Mouse (Mus musculus) thymus, adult 2 months (tissue): ENCODE measurements around the gene Psmg1. TPM values are rescaled to one million over a fixed set of nuclear protein-coding genes. Genes with fewer than 3 reads are reported as not detected.

Source experiments
- DNase-seq: peaks from one replicate; pipeline ENCODE4 v3.0.0; 2021
- H3K27ac ChIP-seq: fragments of 200-500 bp; 2 replicates; pipeline ENCODE4 v1.5.1; 2012; ENCODE audit warnings: low read length, control low read depth; ENCODE audit not compliant: control insufficient read depth, insufficient read depth
- H3K27me3 ChIP-seq: fragments of 200-500 bp; 2 replicates; pipeline ENCODE4 v1.6.1; 2012; ENCODE audit warnings: mild to moderate bottlenecking, low read length, moderate library complexity, mixed read lengths; ENCODE audit not compliant: control insufficient read depth, insufficient read depth
- H3K36me3 ChIP-seq: fragments of 200-500 bp; 2 replicates; pipeline ENCODE4 v1.6.1; 2012; ENCODE audit warnings: mild to moderate bottlenecking, low read length, moderate library complexity; ENCODE audit not compliant: control insufficient read depth, insufficient read depth
- H3K4me1 ChIP-seq: fragments of 200-500 bp; replicated peaks from 2 replicates; pipeline ENCODE4 v1.6.1; 2012; ENCODE audit warnings: low read length; ENCODE audit not compliant: control insufficient read depth, insufficient read depth
- H3K4me3 ChIP-seq: fragments of 200-500 bp; 2 replicates; pipeline ENCODE4 v1.5.1; 2012; ENCODE audit warnings: mild to moderate bottlenecking, low read length, control low read depth, moderate library complexity; ENCODE audit not compliant: control insufficient read depth, insufficient read depth
- CTCF ChIP-seq: fragments of 200-500 bp; IDR thresholded peaks from 2 replicates; pipeline ENCODE4 v1.5.1; 2012; ENCODE audit warnings: mild to moderate bottlenecking, control low read depth, low read length, moderate library complexity, borderline replicate concordance; ENCODE audit not compliant: control insufficient read depth, poor library complexity, insufficient read depth; ENCODE audit errors: extremely low read depth
- POLR2A ChIP-seq: fragments of 200-500 bp; IDR thresholded peaks from 2 replicates; pipeline ENCODE4 v1.6.1; 2012; ENCODE audit warnings: mild to moderate bottlenecking, low read length, control low read depth, moderate library complexity; ENCODE audit not compliant: control insufficient read depth, poor library complexity, insufficient read depth; ENCODE audit errors: extremely low read depth
- WGBS: fragments of 180-500 bp; shearing (Covaris S2); methylation state at CpG from one replicate; pipeline ENCODE4 v1.1.7; 2018; 5-methylcytosine and 5-hydroxymethylcytosine counted together
- polyA plus RNA-seq: library from polyadenylated mRNA; depleted of rRNA; stranded (reverse); fragments of >200 nt; gene quantifications from 2 replicates; pipeline ENCODE4 v1.2.3, GENCODE M21; 2012

Psmg1 gene
- polyA plus RNA-seq, 1 experiment: 35.9 TPM

DNA sequence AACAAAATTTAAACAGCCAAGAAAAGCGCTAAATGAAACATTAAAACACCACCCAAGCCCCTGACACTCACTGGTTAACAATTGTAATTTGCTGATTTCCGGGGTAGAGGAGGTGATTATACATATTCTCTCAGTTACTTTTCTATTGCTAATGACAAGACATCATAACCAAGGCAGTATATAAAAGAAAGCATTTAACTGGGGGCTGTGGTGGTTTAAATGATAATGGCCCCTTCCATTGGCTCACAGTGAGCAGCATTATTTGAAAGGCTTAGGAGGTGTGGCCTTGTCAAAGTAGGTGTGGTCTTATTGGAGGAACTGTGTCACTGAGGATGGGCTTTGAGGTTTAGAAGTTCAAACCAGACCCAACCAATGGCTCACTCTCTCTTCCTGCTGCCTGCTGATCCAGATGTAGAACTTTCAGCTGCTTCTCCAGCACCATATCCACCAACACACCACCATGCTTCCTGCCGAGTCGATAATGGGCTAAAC lies 37.6 kb downstream of the Psmg1 start:
- 95% methylated on average over 4 of the region's 4 CpGs for WGBS
- Histone ChIP-seq H3K4me3 (no peak overlapping the region), H3K36me3 (no peaks in the 10 kb centered on the region), H3K4me1 (peaks cover 5% of the 10 kb centered on the region; the same call in 1 of the 2 replicates), H3K27ac (no peak overlapping the region), H3K27me3 (no peaks in the 10 kb centered on the region)
- TF ChIP-seq CTCF: no peak
- no peak for DNase-seq

DNA sequence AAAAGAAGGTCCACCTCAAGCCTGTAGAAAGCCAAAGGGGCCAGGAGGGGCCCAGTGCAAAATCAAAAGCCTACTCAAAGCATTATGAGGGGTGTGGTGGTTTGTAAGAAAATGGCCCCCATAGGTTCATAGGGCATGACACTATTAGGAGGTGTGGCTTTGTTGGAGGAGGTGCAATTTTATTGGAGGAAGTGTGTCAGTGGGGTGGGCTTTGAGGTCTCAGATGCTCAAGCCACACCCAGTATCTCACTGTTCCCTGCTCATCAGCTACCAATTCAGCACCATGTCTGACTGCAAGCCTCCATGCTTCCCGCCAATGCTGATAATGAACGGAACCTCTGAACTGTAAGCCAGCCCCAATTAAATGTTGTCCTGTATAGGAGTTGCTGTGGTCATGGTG lies 39.3 kb downstream of the Psmg1 start:
- WGBS: 100% methylated on average over 2 of the region's 2 CpGs
- no peak for DNase-seq
- no peaks in the 10 kb centered on the region for H3K36me3 ChIP-seq
- TF ChIP-seq CTCF (no peak), POLR2A (no peak)
- no peak overlapping the region for H3K27ac ChIP-seq
- no peaks in the 10 kb centered on the region for H3K27me3 ChIP-seq
- no peak overlapping the region for H3K4me3 ChIP-seq
- peaks cover 5% of the 10 kb centered on the region; the same call in 1 of the 2 replicates for H3K4me1 ChIP-seq

DNA sequence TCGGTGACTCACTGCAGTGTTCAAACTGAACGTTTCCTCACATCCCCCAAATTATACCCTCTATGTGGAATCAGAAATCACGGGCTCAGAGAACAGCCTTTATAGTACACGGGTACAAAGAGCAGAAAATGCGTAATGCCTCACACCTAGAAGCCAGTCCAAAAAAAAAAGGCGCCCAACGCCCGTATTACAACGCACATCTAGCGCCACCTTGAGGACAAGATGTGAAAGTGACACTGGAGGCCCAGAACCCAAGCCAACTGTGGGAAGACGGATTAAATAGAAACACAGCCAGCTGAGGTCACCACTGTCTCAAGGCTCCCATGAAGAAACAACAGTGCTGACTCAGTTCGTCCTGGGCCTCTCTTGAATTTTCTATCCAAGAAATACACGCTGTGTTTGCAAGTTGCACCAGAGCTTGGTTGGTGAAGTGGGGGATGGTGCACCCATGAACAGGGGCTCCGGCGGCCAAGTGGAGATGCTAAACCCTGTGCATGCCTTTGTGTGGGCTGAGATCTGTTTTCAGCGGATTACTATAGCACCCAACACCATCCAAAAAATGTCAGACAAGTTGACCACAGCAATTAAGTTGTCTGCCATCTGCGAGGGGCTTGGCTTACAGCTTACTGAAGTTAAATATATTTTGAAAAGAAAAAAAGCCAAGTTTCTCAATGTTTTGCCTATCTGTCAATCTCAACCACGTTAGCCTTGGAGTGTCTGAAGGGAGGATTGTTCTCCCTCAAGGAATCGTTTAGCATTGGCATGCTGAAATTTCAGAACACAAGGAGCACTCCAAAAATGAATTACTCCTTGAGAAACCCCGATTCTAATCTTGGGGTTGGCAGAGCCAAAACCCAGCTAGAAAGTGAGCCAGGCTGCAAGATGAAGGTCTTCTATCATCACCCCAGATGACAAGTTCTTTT lies 45.1 kb downstream of the Psmg1 start:
- Histone ChIP-seq H3K27me3 (no peaks in the 10 kb centered on the region), H3K27ac (peak overlapping the region; percentile 33; the same call in 1 of the 2 replicates), H3K36me3 (no peaks in the 10 kb centered on the region), H3K4me3 (no peak overlapping the region), H3K4me1 (peaks cover 24% of the 10 kb centered on the region)
- WGBS: 30% methylated on average over 20 of the region's 20 CpGs
- TF ChIP-seq CTCF (peak; percentile 67; the same call in 1 of the 2 replicates), POLR2A (no peak)
- peak; percentile 72 for DNase-seq

DNA sequence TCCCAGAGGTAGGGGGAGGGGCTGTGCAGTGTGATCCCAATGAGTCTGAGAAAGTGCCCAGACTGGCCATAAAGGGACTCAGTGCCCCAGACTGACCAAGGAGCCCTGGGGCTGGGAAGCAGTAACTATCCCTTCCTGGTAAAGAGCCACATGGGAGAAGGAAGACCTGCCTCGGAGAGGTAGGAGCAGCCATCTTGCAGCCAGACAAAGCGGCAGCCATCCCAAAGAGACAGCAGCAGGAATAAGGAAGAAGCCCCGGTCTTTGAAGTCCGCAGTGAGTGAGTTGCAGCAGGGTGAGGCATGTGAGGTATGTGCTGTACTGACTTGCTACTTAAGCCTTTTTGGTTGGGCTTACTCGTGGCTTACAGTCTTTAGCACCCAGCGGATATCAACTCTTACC lies 47.6 kb downstream of the Psmg1 start:
- TF ChIP-seq POLR2A: no peak
- TF ChIP-seq CTCF: no peak
- no peak overlapping the region for H3K4me3 ChIP-seq
- DNase-seq: no peak
- H3K36me3 ChIP-seq: no peaks in the 10 kb centered on the region
- no peak overlapping the region for H3K27ac ChIP-seq
- no peaks in the 10 kb centered on the region for H3K27me3 ChIP-seq
- H3K4me1 ChIP-seq: peaks cover 35% of the 10 kb centered on the region
- 96% methylated on average over 6 of the region's 6 CpGs for WGBS

DNA sequence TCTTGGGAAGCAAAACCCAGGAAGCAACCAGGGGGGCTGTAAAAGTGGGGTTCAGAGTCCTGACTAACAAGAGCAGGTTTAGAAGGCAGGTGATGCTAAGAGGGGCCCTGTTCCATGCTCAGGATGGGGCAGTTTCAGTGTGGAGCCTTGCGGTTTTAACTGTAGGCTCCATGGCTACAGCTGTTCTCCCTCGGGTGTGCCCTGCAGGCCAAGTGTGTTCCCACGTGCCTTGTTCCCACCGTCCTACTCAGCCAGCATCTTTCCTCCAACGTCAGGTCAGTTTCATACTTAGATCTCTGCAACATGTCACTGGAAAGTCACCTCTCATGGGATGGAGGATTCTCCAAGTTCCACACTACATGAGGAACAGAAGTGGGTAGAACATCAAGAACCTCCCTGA lies 49.2 kb downstream of the Psmg1 start:
- Histone ChIP-seq H3K27ac (no peak overlapping the region), H3K27me3 (no peaks in the 10 kb centered on the region), H3K4me1 (peaks cover 35% of the 10 kb centered on the region), H3K4me3 (no peak overlapping the region), H3K36me3 (no peaks in the 10 kb centered on the region)
- DNase-seq: no peak
- WGBS: 90% methylated on average over 5 of the region's 5 CpGs
- TF ChIP-seq POLR2A (no peak), CTCF (no peak)

DNA sequence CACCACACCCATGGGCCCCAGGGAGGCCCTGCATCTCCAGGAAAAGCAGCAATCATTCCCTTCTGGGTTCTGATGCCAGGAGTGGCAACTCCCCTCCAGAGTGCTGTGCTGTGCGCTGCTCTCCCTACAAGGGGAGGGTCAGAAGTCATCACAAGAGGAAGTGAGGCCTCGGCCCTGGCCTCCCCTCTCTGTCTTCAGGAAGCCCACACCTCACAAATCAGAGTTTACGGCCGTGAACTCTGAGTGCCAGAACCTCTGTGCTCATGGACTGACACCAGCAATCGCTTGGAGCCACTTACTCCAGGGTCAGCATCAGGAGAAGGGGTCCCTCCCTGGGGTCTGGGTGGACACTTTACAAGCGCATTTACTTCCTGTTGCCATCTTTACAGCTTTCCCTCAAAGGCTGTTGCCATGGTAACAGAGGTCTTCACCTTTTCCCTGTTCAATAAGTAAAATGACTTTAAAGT lies 55.2 kb downstream of the Psmg1 start:
- no peak for DNase-seq
- H3K4me3 ChIP-seq: no peak overlapping the region
- no peaks in the 10 kb centered on the region for H3K27me3 ChIP-seq
- H3K4me1 ChIP-seq: peaks cover 24% of the 10 kb centered on the region
- H3K36me3 ChIP-seq: no peaks in the 10 kb centered on the region
- no peak overlapping the region for H3K27ac ChIP-seq
- 66% methylated on average over 6 of the region's 6 CpGs for WGBS
- TF ChIP-seq CTCF (no peak), POLR2A (no peak)
